Mouse (Mus musculus) bone marrow macrophage, adult 2 months (primary cell): ENCODE measurements around the gene Eqtn.

ENCODE experiments used
- CTCF ChIP-seq: IDR thresholded peaks from 2 replicates; pipeline ENCODE4 v1.5.1; 2012; ENCODE audit warnings: low read depth, mild to moderate bottlenecking, low read length, moderate library complexity
- POLR2A ChIP-seq: IDR thresholded peaks from 2 replicates; pipeline ENCODE4 v1.6.1; 2012; ENCODE audit warnings: mild to moderate bottlenecking, low read depth, low read length, borderline replicate concordance

DNA sequence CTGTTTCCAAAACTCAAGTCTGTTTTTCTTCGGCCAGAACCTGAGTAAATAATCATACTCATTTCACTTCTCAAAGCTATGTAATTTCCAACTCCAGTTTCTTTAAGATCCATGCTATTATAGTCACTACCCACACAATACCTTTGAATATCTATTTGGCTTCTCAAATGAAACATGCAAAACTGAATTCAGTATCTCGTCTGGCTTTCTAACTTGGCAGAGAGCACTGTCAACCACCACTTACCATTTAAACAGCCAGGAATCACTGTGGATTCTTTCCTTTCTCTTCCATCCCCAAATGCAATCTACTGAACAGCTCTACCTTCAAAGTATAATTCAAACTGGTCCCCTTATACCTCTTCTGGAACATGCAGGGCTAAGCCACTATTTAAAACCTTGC lies 44.7 kb upstream of the Eqtn start:
- TF ChIP-seq CTCF (no peak), POLR2A (no peak)
